Mouse (Mus musculus): ENCODE measurements around the gene Phldb2.

- no peak for TF ChIP-seq FLI1 (IDR thresholded peaks at IDR 0.05; ENCODE audit: low read length)
- no peak for TF ChIP-seq GATA1 (IDR thresholded peaks at IDR 0.05; ENCODE audit: borderline replicate concordance, low read length)
Measured at GRCm38 (mm10) chr16:45758726-45759269, 194.6 kb downstream of the Phldb2 start.
